Mouse (Mus musculus) stomach, embryonic 15.5 days (tissue): ENCODE measurements around the gene Ruvbl2. TPM values are rescaled to one million over a fixed set of nuclear protein-coding genes. Genes with fewer than 3 reads are reported as not detected.
A peak's percentile ranks its signal among the peaks of the same experiment; 100 is the strongest.
"Not testable (repeated sequence)": the region's sequence is repeated elsewhere in the genome, so short reads cannot be mapped to it uniquely, and the experiment has no call there.

ENCODE experiments used
- ATAC-seq: fragments of 200-750 bp; cut with Nextera tagmentation; 2 replicates; pipeline ENCODE4 v1.8.0; 2017; ENCODE audit warnings: low read depth, moderate number of reproducible peaks, moderate TSS enrichment; ENCODE audit not compliant: insufficient read depth, low FRiP score
- H3K27ac ChIP-seq: fragments of 300-500 bp; sonication (generic); 2 replicates; pipeline ENCODE4 v1.5.1; 2015; ENCODE audit warnings: mild to moderate bottlenecking, inconsistent platforms
- H3K27me3 ChIP-seq: fragments of 300-500 bp; sonication (generic); replicated peaks from 2 replicates; pipeline ENCODE4 v1.6.1; 2015; ENCODE audit warnings: inconsistent platforms
- H3K36me3 ChIP-seq: fragments of 300-500 bp; sonication (generic); 2 replicates; pipeline ENCODE4 v1.6.1; 2015; ENCODE audit warnings: inconsistent platforms
- H3K4me1 ChIP-seq: fragments of 300-500 bp; sonication (generic); 2 replicates; pipeline ENCODE4 v1.6.1; 2015; ENCODE audit warnings: inconsistent platforms
- H3K4me2 ChIP-seq: fragments of 300-500 bp; sonication (generic); 2 replicates; pipeline ENCODE4 v1.6.1; 2015; ENCODE audit warnings: mild to moderate bottlenecking, inconsistent platforms
- H3K4me3 ChIP-seq: fragments of 300-500 bp; sonication (generic); replicated peaks from 2 replicates; pipeline ENCODE4 v1.5.1; 2015; ENCODE audit warnings: inconsistent platforms
- H3K9ac ChIP-seq: fragments of 300-500 bp; sonication (generic); 2 replicates; pipeline ENCODE4 v1.6.1; 2015; ENCODE audit warnings: inconsistent platforms
- H3K9me3 ChIP-seq: fragments of 300-500 bp; sonication (generic); 2 replicates; pipeline ENCODE4 v1.6.1; 2016; ENCODE audit warnings: inconsistent platforms
- WGBS: fragments of 180-500 bp; shearing (Covaris S2); methylation state at CpG from one replicate; pipeline ENCODE4 v1.1.7; 2015; 5-methylcytosine and 5-hydroxymethylcytosine counted together
- polyA plus RNA-seq: library from polyadenylated mRNA; unstranded; fragments of >200 nt; fragmentation: Nextera tagmentation; extraction: Ambion mirVana; gene quantifications from 2 replicates; pipeline ENCODE4 v1.2.1, GENCODE M21; 2015

The Ruvbl2 gene
- polyA plus RNA-seq, 1 experiment from 2014 or later: 127 TPM

- peaks cover 41% of the 10 kb centered on the region for H3K4me1 ChIP-seq
- peak overlapping the region; percentile 74 for H3K4me3 ChIP-seq
- H3K27ac ChIP-seq: peak overlapping the region; percentile 94
- no peaks in the 10 kb centered on the region for H3K27me3 ChIP-seq
- ATAC-seq: no peak
- H3K4me2 ChIP-seq: peak overlapping the region; percentile 54
- 63% methylated on average over 7 of the region's 7 CpGs for WGBS
- H3K36me3 ChIP-seq: peaks cover 12% of the 10 kb centered on the region; the same call in 1 of the 2 replicates
- H3K9me3 ChIP-seq: no peaks in the 10 kb centered on the region
- no peak overlapping the region for H3K9ac ChIP-seq
These were observed 22.5 kb upstream of the Ruvbl2 start for GRCm38 (mm10) chr7:45460377-45460776.

GRCm38 (mm10) chr7:45459564-45460140, 21.8 kb upstream of the Ruvbl2 start, which contains the start of gene Ftl1:
Gene Ftl1 (minus strand): TSS chr7:45459884.
- H3K27me3 ChIP-seq, H3K9me3 ChIP-seq: not testable (repeated sequence)
- WGBS: under 1% methylated on average over 36 of the region's 37 CpGs
- Histone ChIP-seq H3K4me2 (peak within 1 kb of the TSS; percentile 78), H3K4me1 (peaks cover 39% of the 10 kb centered on the region), H3K36me3 (peaks cover 20% of the 10 kb centered on the region), H3K4me3 (peak within 1 kb of the TSS; percentile 74), H3K27ac (peak within 1 kb of the TSS; percentile 94), H3K9ac (peak within 1 kb of the TSS; percentile 55)
- peak; percentile 94 for ATAC-seq

DNA sequence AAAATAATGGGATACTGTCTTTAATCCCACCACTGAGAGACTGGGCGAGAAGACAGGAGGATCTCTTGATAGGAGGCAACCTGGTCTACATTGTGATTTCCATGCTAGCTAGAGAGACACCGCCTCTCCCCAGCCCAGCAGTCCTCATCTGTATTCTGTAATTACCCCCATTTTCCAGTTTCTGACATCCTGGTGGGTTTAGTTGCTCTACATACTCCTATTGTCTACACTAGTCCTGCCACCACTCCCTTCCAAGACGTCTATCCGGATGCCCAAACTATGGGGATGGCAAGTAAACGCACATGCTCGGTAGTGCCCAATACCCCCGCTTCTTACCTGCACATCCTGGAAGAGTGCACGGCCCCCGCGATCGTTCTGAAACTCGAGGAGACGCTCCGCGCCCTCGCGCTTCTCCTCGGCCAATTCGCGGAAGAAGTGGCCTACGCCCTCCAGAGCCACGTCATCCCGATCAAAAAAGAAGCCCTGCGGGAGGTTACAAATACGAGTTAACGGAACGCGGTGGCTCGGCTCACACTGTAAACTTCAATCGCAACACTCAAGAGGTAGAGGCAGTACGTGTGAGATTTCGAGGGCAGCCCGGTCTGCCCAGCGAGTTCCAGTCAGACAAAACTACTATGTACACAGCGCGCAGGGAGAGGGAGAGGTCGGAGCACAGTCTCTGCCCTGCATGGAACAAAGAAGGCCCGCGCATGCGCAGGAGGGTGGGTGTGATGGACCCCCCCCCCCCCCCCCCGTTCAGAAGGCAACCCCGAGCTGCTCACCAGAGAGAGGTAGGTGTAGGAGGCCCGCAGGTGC, 21.1 kb upstream of the Ruvbl2 start:
- H3K4me2 ChIP-seq: peak overlapping the region; percentile 78
- ATAC-seq: peak; percentile 54
- H3K27ac ChIP-seq: peak overlapping the region; percentile 94
- no peaks in the 10 kb centered on the region for H3K27me3 ChIP-seq
- H3K9me3 ChIP-seq: no peaks in the 10 kb centered on the region
- H3K4me1 ChIP-seq: peaks cover 39% of the 10 kb centered on the region
- peaks cover 24% of the 10 kb centered on the region for H3K36me3 ChIP-seq
- under 1% methylated on average over 42 of the region's 43 CpGs for WGBS
- H3K9ac ChIP-seq: peak overlapping the region; percentile 55
- H3K4me3 ChIP-seq: peak overlapping the region; percentile 74

GRCm38 (mm10) chr7:45457204-45458060, 19.5 kb upstream of the Ruvbl2 start:
- peaks cover 39% of the 10 kb centered on the region for H3K4me1 ChIP-seq
- H3K36me3 ChIP-seq: peaks cover 24% of the 10 kb centered on the region
- H3K4me3 ChIP-seq: peak overlapping the region; percentile 74
- no peak overlapping the region for H3K9ac ChIP-seq
- peak overlapping the region; percentile 78 for H3K4me2 ChIP-seq
- no peaks in the 10 kb centered on the region for H3K9me3 ChIP-seq
- 48% methylated on average over 10 of the region's 10 CpGs for WGBS
- ATAC-seq: no peak
- H3K27me3 ChIP-seq: no peaks in the 10 kb centered on the region
- peak overlapping the region; percentile 94 for H3K27ac ChIP-seq

DNA sequence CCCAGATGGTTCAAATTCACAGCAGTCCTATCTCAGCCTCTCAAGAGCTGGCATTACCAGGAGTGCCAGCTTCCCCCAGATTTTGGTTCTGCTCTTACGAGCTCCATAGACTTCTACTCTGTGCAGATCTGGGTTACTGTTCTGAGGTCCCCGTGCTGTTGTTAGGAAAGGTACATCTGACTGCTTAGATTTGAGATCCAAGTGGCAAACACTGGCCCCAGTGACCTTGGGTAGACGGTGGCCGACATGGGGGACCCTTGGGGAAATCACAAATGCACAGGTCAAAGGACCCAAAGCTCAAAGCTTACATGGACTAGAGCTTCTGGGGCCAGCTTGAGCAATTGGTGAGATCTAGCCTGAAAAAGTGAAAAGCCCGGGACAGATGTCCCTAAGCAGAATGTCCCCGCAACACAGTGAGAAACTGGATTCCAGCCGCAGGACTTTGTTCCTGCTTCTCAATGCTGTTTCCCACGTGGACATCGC, 18.9 kb upstream of the Ruvbl2 start:
- peaks cover 30% of the 10 kb centered on the region for H3K36me3 ChIP-seq
- no peaks in the 10 kb centered on the region for H3K9me3 ChIP-seq
- no peak overlapping the region for H3K4me3 ChIP-seq
- no peak overlapping the region for H3K9ac ChIP-seq
- H3K27ac ChIP-seq: peak overlapping the region; percentile 94
- peak overlapping the region; percentile 78 for H3K4me2 ChIP-seq
- ATAC-seq: no peak
- 44% methylated on average over 9 of the region's 9 CpGs for WGBS
- H3K27me3 ChIP-seq: no peaks in the 10 kb centered on the region
- peaks cover 36% of the 10 kb centered on the region for H3K4me1 ChIP-seq

DNA sequence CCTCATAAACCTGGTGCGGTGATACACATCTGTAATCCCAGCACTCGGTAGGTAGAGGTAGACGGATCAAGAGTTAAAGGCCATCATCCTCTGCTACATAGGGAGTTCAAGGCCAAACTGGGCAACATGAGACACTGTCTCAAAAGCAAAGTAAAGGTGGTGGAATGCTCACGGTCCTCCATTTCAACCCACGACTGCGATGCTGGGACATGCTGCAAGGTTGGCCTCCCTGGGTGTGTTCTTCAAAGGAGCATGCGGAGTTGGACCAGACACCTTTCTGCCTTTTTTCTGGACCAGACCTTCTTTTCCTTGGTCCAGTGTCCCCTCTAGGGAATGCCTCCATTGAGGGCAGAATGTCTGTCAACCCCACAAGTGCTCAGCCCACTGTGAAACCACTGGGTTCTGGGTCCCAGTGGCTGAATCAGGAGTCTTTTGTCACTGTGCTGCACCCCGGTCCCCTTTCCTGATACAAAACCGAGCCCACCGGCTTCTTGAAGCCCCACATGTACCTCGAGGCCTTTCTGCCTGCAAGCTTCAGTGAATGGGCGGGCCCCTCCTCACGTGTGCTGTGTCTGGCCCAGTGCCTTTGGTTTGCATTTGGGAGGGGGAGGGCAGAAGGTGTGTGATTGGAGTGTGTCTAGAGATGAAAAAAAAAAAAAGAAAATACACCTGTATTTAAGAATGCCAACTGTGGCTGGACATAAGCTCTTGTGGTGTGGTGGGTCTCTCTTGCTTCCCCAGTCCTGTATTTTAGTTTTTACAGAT, 18.2 kb upstream of the Ruvbl2 start:
- no peak overlapping the region for H3K9ac ChIP-seq
- peaks cover 35% of the 10 kb centered on the region for H3K36me3 ChIP-seq
- H3K27me3 ChIP-seq: no peaks in the 10 kb centered on the region
- H3K9me3 ChIP-seq: no peaks in the 10 kb centered on the region
- no peak overlapping the region for H3K4me2 ChIP-seq
- 73% methylated on average over 13 of the region's 13 CpGs for WGBS
- H3K4me1 ChIP-seq: peaks cover 31% of the 10 kb centered on the region
- no peak overlapping the region for H3K27ac ChIP-seq
- ATAC-seq: no peak
- no peak overlapping the region for H3K4me3 ChIP-seq

DNA sequence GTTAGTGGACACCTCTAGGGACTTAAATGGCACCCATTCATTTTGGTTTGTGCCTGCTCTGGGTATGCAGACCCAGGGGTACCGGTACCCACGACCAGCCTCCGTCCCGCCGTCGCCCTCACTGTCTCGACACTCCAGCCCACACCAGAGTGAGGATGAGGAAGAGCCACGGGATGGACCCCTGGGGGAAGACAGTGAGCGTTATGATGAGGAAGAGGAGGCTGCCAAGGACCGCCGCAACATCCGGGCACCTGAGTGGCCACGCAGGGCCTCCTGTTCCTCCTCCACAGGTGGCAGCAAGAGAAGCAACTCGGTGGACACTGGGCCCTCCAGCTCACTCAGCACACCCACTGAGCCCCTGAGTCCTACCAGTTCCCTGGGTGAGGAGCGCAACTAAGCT, 17.1 kb upstream of the Ruvbl2 start:
- 93% methylated on average over 15 of the region's 15 CpGs for WGBS

GRCm38 (mm10) chr7:45451344-45451982, 13.6 kb upstream of the Ruvbl2 start:
- Histone ChIP-seq H3K9ac (no peak overlapping the region), H3K36me3 (peaks cover 41% of the 10 kb centered on the region), H3K27ac (no peak overlapping the region), H3K9me3 (no peaks in the 10 kb centered on the region), H3K4me1 (0 out of 2 replicates have a peak, but pooled peaks cover 3% of the 10 kb centered on the region), H3K4me2 (no peak overlapping the region), H3K4me3 (no peak overlapping the region), H3K27me3 (no peaks in the 10 kb centered on the region)
- peak; percentile 65; the same call in 1 of the 2 replicates for ATAC-seq
- whole genome bisulfite sequencing: 55% methylated on average over 23 of the region's 23 CpGs

More for the DNA sequence above, 17.1 kb upstream of the Ruvbl2 start:
- H3K27ac ChIP-seq: no peak overlapping the region
- H3K4me2 ChIP-seq: no peak overlapping the region
- H3K4me1 ChIP-seq: peaks cover 21% of the 10 kb centered on the region
- no peaks in the 10 kb centered on the region for H3K9me3 ChIP-seq
- no peak overlapping the region for H3K9ac ChIP-seq
- no peak for ATAC-seq
- H3K27me3 ChIP-seq: no peaks in the 10 kb centered on the region
- no peak overlapping the region for H3K4me3 ChIP-seq
- peaks cover 36% of the 10 kb centered on the region for H3K36me3 ChIP-seq

- no peak for ATAC-seq
- H3K27me3 ChIP-seq: no peaks in the 10 kb centered on the region
- no peak overlapping the region for H3K27ac ChIP-seq
- H3K9me3 ChIP-seq: no peaks in the 10 kb centered on the region
- no peak overlapping the region for H3K4me2 ChIP-seq
- H3K9ac ChIP-seq: no peak overlapping the region
- 97% methylated on average over 1 of the region's 1 CpGs for WGBS
- H3K4me3 ChIP-seq: no peak overlapping the region
- peaks cover 35% of the 10 kb centered on the region for H3K36me3 ChIP-seq
- H3K4me1 ChIP-seq: 0 out of 2 replicates have a peak, but pooled peaks cover 2% of the 10 kb centered on the region
These were observed 12.1 kb upstream of the Ruvbl2 start for GRCm38 (mm10) chr7:45449974-45450373.

GRCm38 (mm10) chr7:45447325-45447990, 9.6 kb upstream of the Ruvbl2 start:
- no peak overlapping the region for H3K9ac ChIP-seq
- no peak overlapping the region for H3K4me3 ChIP-seq
- 0 out of 2 replicates have a peak, but pooled peaks cover 2% of the 10 kb centered on the region for H3K4me1 ChIP-seq
- no peaks in the 10 kb centered on the region for H3K9me3 ChIP-seq
- H3K27ac ChIP-seq: no peak overlapping the region
- ATAC-seq: no peak
- H3K27me3 ChIP-seq: no peaks in the 10 kb centered on the region
- H3K4me2 ChIP-seq: no peak overlapping the region
- WGBS: 31% methylated on average over 11 of the region's 11 CpGs
- peaks cover 38% of the 10 kb centered on the region for H3K36me3 ChIP-seq
